Mouse (Mus musculus) G1E (cell line): ENCODE measurements around the gene Dgkz.

Source experiments
- CTCF ChIP-seq: IDR thresholded peaks from 2 replicates; pipeline ENCODE4 v1.5.1; 2012; ENCODE audit warnings: low read depth, low read length, inconsistent platforms, mixed read lengths
- GATA1 ChIP-seq: IDR thresholded peaks from 2 replicates; pipeline ENCODE4 v1.6.1; 2012; ENCODE audit warnings: borderline replicate concordance, low read length, inconsistent platforms, mixed read lengths
- GATA2 ChIP-seq: IDR thresholded peaks from 2 replicates; pipeline ENCODE4 v1.6.1; 2012; ENCODE audit warnings: low read depth, low read length, inconsistent platforms, borderline replicate concordance
- POLR2AphosphoS5 ChIP-seq: IDR thresholded peaks from 2 replicates; pipeline ENCODE4 v1.6.1; 2012; ENCODE audit warnings: low read depth, low read length, inconsistent platforms; ENCODE audit not compliant: insufficient replicate concordance
- TAL1 ChIP-seq: conservative IDR thresholded peaks from 2 replicates; pipeline ENCODE4 v1.6.1; 2012; ENCODE audit warnings: low read depth, low read length, inconsistent platforms, mixed read lengths

DNA sequence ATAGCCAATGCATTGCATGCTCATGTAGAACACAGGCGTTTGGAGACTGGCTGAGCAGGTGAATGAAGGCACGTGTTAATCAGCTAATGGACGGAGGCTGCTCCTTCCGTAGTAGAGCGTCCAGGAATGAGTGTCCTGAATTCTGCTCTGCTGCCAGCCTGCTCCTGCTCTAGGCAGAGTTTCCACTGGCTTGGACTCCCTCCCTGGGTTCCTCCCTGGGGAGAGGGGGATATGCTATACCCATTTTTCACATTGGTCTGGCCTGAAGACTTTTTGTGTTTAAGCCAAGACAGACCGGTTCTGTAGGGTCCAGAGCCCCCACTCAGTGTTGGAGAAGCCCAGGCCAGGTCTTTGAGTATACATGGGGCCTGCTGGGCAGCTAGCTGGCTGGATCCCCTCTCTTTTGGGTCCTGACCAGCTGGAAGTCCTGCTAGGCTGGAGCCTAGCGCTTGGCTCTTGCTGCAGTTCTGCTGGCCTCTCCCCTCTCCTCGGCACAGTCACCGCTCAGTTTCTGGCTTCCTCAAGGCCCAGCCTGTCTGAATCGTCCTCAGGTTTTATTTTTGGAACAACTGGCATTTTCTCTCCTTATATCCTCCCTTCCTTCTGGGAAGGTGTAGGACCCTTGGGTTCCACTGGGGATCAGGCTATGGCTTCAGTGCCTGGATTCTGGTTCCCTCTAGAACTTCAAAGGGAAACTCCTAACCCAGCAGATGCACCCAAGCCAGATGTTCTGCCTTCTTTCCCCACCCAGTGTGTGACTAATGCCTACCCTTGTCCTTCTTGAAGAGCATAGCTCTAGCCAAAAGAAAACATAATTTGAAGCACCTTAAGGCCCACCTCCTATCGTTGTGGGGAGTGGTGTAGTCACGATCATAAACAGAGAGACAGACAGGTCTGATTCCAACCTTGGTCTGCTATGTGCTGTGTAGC is 36.0 kb upstream of the Dgkz start:
- TF ChIP-seq CTCF (no peak), TAL1 (no peak), GATA1 (no peak), POLR2AphosphoS5 (no peak), GATA2 (no peak)
